Mouse (Mus musculus) spleen, adult 2 months (tissue): Measurements from ENCODE around the gene Mon1a. TPM values are rescaled to one million over a fixed set of nuclear protein-coding genes. Genes with fewer than 3 reads are reported as not detected.

ENCODE experiments used
- DNase-seq, 2 experiments: peaks; one replicate each; pipeline versions ENCODE4 v3.0.0 to v3.0.0-alpha.2; 2012 to 2021; ENCODE audit warnings: low spot score in 2 of 2, low read depth in 1 of 2
- H3K27ac ChIP-seq: fragments of 200-500 bp; 2 replicates; pipeline ENCODE4 v1.5.1; 2012; ENCODE audit warnings: low read length, inconsistent platforms; ENCODE audit not compliant: insufficient read depth
- H3K27me3 ChIP-seq: fragments of 200-500 bp; 2 replicates; pipeline ENCODE4 v1.6.1; 2012; ENCODE audit warnings: mild to moderate bottlenecking, moderate library complexity, low read length, inconsistent platforms; ENCODE audit not compliant: control insufficient read depth, insufficient read depth
- H3K36me3 ChIP-seq: fragments of 200-500 bp; 2 replicates; pipeline ENCODE4 v1.6.1; 2012; ENCODE audit warnings: mild to moderate bottlenecking, low read length, inconsistent platforms; ENCODE audit not compliant: control insufficient read depth, insufficient read depth
- H3K4me1 ChIP-seq: fragments of 200-500 bp; 2 replicates; pipeline ENCODE4 v1.6.1; 2011; ENCODE audit warnings: inconsistent platforms; ENCODE audit not compliant: control insufficient read depth, insufficient read depth, insufficient read length
- H3K4me3 ChIP-seq: fragments of 200-500 bp; 2 replicates; pipeline ENCODE4 v1.5.1; 2011; ENCODE audit warnings: mild to moderate bottlenecking, inconsistent platforms; ENCODE audit not compliant: insufficient read depth, insufficient read length; ENCODE audit errors: extremely low read depth
- CTCF ChIP-seq: fragments of 200-500 bp; IDR thresholded peaks from 2 replicates; pipeline ENCODE4 v1.5.1; 2011; ENCODE audit warnings: mild to moderate bottlenecking, inconsistent platforms; ENCODE audit not compliant: insufficient read depth, insufficient read length, insufficient replicate concordance; ENCODE audit errors: extremely low read depth
- POLR2A ChIP-seq: fragments of 200-500 bp; IDR thresholded peaks from 2 replicates; pipeline ENCODE4 v1.6.1; 2011; ENCODE audit warnings: low read depth, low read length, inconsistent platforms
- WGBS: fragments of 180-500 bp; shearing (Covaris S2); methylation state at CpG from one replicate; pipeline ENCODE4 v1.1.7; 2018; 5-methylcytosine and 5-hydroxymethylcytosine counted together
- polyA plus RNA-seq: library from polyadenylated mRNA; depleted of rRNA; stranded (reverse); fragments of >200 nt; gene quantifications from 2 replicates; pipeline ENCODE4 v1.2.3, GENCODE M21; 2012

Mon1a gene
- polyA plus RNA-seq, 1 experiment: 23.4 TPM

- H3K27me3 ChIP-seq: no peaks in the 10 kb centered on the region
- 90% methylated on average over 5 of the region's 5 CpGs for WGBS
- H3K36me3 ChIP-seq: no peaks in the 10 kb centered on the region
- no peak for DNase-seq
- no peak overlapping the region for H3K27ac ChIP-seq
- H3K4me1 ChIP-seq: no peaks in the 10 kb centered on the region
- no peak overlapping the region for H3K4me3 ChIP-seq
- TF ChIP-seq POLR2A: no peak
- no peak for TF ChIP-seq CTCF
Measured at GRCm38 (mm10) chr9:107919441-107919840, 31.5 kb downstream of the Mon1a start.

GRCm38 (mm10) chr9:107923021-107923420 is 35.1 kb downstream of the Mon1a start:
- Histone ChIP-seq H3K4me3 (no peak overlapping the region), H3K4me1 (no peaks in the 10 kb centered on the region), H3K27ac (no peak overlapping the region), H3K36me3 (no peaks in the 10 kb centered on the region), H3K27me3 (no peaks in the 10 kb centered on the region)
- 55% methylated on average over 7 of the region's 7 CpGs for WGBS
- TF ChIP-seq POLR2A (no peak), CTCF (0 out of 2 replicates have a peak, but pooled peaks have one; percentile 13)
- DNase-seq: peak in 1 of 2 experiments; percentile 26

- Histone ChIP-seq H3K4me3 (no peak overlapping the region), H3K36me3 (no peaks in the 10 kb centered on the region), H3K27me3 (no peaks in the 10 kb centered on the region), H3K4me1 (no peaks in the 10 kb centered on the region), H3K27ac (no peak overlapping the region)
- no peak for TF ChIP-seq CTCF
- TF ChIP-seq POLR2A: no peak
- 13% methylated on average over 6 of the region's 6 CpGs for WGBS
- DNase-seq: no peak
Measured at GRCm38 (mm10) chr9:107923956-107924355, 36.0 kb downstream of the Mon1a start.

GRCm38 (mm10) chr9:107925251-107925650 is 37.3 kb downstream of the Mon1a start:
- TF ChIP-seq CTCF (no peak), POLR2A (no peak)
- Histone ChIP-seq H3K36me3 (no peaks in the 10 kb centered on the region), H3K27ac (no peak overlapping the region), H3K4me3 (no peak overlapping the region), H3K4me1 (no peaks in the 10 kb centered on the region), H3K27me3 (no peaks in the 10 kb centered on the region)
- 64% methylated on average over 3 of the region's 3 CpGs for WGBS
- DNase-seq: no peak

- Histone ChIP-seq H3K4me3 (no peak overlapping the region), H3K27me3 (no peaks in the 10 kb centered on the region), H3K27ac (no peak overlapping the region), H3K36me3 (no peaks in the 10 kb centered on the region), H3K4me1 (no peaks in the 10 kb centered on the region)
- WGBS: 52% methylated on average over 9 of the region's 9 CpGs
- no peak for DNase-seq
- TF ChIP-seq CTCF (no peak), POLR2A (no peak)
Measured at GRCm38 (mm10) chr9:107926920-107927420, 39.0 kb downstream of the Mon1a start.

GRCm38 (mm10) chr9:107927749-107928148 is 39.8 kb downstream of the Mon1a start:
- H3K4me1 ChIP-seq: no peaks in the 10 kb centered on the region
- WGBS: 89% methylated on average over 5 of the region's 5 CpGs
- TF ChIP-seq POLR2A: no peak
- no peak for TF ChIP-seq CTCF

GRCm38 (mm10) chr9:107928169-107928568 is 40.2 kb downstream of the Mon1a start, which contains the start of gene Actl11:
Actl11 (plus strand) TSS chr9:107928469.
- Histone ChIP-seq H3K36me3 (no peaks in the 10 kb centered on the region), H3K27ac (no peak within 1 kb of the TSS), H3K4me3 (no peak within 1 kb of the TSS), H3K27me3 (no peaks in the 10 kb centered on the region), H3K4me1 (no peaks in the 10 kb centered on the region)
- DNase-seq: no peak
- WGBS: 82% methylated on average over 3 of the region's 3 CpGs
- no peak for TF ChIP-seq POLR2A
- TF ChIP-seq CTCF: no peak

More at GRCm38 (mm10) chr9:107927749-107928148, 39.8 kb downstream of the Mon1a start:
- Histone ChIP-seq H3K27ac (no peak overlapping the region), H3K36me3 (no peaks in the 10 kb centered on the region), H3K27me3 (no peaks in the 10 kb centered on the region), H3K4me3 (no peak overlapping the region)
- DNase-seq: no peak
